Mouse (Mus musculus) heart, embryonic 12.5 days (tissue): ENCODE results near the gene Smim11. TPM values are rescaled to one million over a fixed set of nuclear protein-coding genes. Genes with fewer than 3 reads are reported as not detected.

ENCODE experiments used
- ATAC-seq: fragments of 200-750 bp; cut with Nextera tagmentation; 2 replicates; pipeline ENCODE4 v1.8.0; 2017; ENCODE audit warnings: moderate TSS enrichment, moderate library complexity; ENCODE audit not compliant: insufficient number of reproducible peaks, low FRiP score
- H3K27ac ChIP-seq: fragments of 300-500 bp; sonication (generic); 2 replicates; pipeline ENCODE4 v1.5.1; 2016; ENCODE audit warnings: mild to moderate bottlenecking, moderate library complexity; ENCODE audit not compliant: poor library complexity, severe bottlenecking
- H3K27me3 ChIP-seq: fragments of 300-500 bp; sonication (generic); replicated peaks from 2 replicates; pipeline ENCODE4 v1.6.1; 2016; ENCODE audit warnings: mild to moderate bottlenecking, moderate library complexity
- H3K36me3 ChIP-seq: fragments of 300-500 bp; sonication (generic); 2 replicates; pipeline ENCODE4 v1.6.1; 2016; ENCODE audit warnings: mild to moderate bottlenecking, moderate library complexity
- H3K4me1 ChIP-seq: fragments of 300-500 bp; sonication (generic); replicated peaks from 2 replicates; pipeline ENCODE4 v1.6.1; 2016; ENCODE audit warnings: mild to moderate bottlenecking
- H3K4me2 ChIP-seq: fragments of 300-500 bp; sonication (generic); 2 replicates; pipeline ENCODE4 v1.6.1; 2016; ENCODE audit warnings: mild to moderate bottlenecking, moderate library complexity
- H3K4me3 ChIP-seq: fragments of 300-500 bp; sonication (generic); 2 replicates; pipeline ENCODE4 v1.5.1; 2016; ENCODE audit warnings: mild to moderate bottlenecking
- H3K9ac ChIP-seq: fragments of 300-500 bp; sonication (generic); 2 replicates; pipeline ENCODE4 v1.6.1; 2016; ENCODE audit warnings: mild to moderate bottlenecking, moderate library complexity
- H3K9me3 ChIP-seq: fragments of 300-500 bp; sonication (generic); replicated peaks from 2 replicates; pipeline ENCODE4 v1.6.1; 2016; ENCODE audit warnings: mild to moderate bottlenecking, moderate library complexity
- WGBS: fragments of 180-500 bp; shearing (Covaris S2); methylation state at CpG from one replicate; pipeline ENCODE4 v1.1.7; 2016; 5-methylcytosine and 5-hydroxymethylcytosine counted together
- polyA plus RNA-seq: library from polyadenylated mRNA; unstranded; fragments of >200 nt; fragmentation: Nextera tagmentation; extraction: Ambion mirVana; gene quantifications from 2 replicates; pipeline ENCODE4 v1.2.1, GENCODE M21; 2016

The Smim11 gene
- polyA plus RNA-seq: 121 and 124 TPM in 2 replicates

DNA sequence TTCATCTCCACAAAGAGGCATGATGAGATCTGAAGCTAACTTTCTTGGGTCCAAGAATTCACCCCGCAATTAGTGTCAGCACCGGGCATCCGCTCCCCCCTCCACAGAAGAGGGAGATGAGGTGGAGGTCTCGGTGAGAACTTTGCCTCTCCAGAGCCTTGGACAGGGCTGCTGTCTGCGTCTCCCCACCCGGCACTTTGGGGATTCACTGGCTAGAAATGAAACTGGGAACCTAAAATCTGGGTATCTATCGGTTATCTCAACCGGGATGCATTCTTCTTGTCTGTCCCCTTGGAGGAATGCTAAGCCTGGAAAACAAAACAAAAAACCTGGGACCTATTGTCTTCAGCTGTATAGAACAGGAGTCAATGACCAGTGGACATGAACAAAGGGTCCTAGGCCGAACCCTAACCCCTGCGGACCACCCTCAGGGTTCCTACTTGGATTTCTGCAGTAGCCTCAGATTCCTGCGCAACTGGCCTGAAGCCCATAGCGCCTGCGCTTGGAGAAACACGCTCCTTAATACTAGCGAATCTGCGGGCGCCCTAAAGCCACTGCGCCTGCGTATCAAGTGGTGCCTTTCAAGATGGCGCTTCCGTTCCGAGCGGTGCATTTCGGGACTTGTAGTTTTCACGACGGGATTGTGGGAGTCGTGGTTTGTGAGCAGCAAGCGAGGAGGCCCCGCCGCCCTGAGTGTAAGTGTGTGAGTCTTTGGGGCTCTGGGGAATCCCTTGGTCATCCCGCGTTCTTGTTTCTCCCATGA, at the start of gene Smim11:
TSS of gene Smim11 (plus strand) at position 638 of the 763 bp plus-strand sequence.
- Histone ChIP-seq H3K27me3 (no peaks in the 10 kb centered on the region), H3K27ac (peak within 1 kb of the TSS; percentile 72), H3K9me3 (no peaks in the 10 kb centered on the region), H3K4me1 (peaks cover 16% of the 10 kb centered on the region), H3K36me3 (peaks cover 6% of the 10 kb centered on the region), H3K4me3 (peak within 1 kb of the TSS; percentile 77), H3K9ac (peak within 1 kb of the TSS; percentile 87), H3K4me2 (peak within 1 kb of the TSS; percentile 91)
- WGBS: 9% methylated on average over 32 of the region's 32 CpGs
- ATAC-seq: peak; percentile 90

DNA sequence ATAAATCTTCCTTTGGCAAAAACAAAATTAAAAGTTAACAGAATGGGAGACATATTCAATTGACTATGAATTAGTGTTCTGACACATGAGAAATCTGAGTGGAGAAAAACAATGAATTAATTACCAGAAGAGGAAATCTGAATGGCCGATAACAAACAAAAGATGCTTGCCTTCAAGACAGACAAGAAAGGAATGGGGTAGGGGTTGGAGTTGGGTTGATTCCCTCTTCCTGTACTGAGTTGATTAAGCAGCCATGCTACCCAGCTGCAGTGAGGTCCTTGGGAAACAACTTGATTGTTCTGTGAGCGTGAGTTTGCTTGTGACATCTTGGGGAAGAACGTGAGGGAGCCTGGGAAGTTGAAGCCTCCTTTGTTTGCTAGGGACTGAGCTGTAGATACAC, 46.8 kb upstream of the Smim11 start:
- ATAC-seq: no peak
- H3K9ac ChIP-seq: no peak overlapping the region
- H3K4me3 ChIP-seq: no peak overlapping the region
- H3K4me1 ChIP-seq: peaks cover 5% of the 10 kb centered on the region
- H3K27ac ChIP-seq: no peak overlapping the region
- H3K4me2 ChIP-seq: no peak overlapping the region
- WGBS: 75% methylated on average over 3 of the region's 3 CpGs
- H3K9me3 ChIP-seq: no peaks in the 10 kb centered on the region
- H3K36me3 ChIP-seq: no peaks in the 10 kb centered on the region
- peaks cover 12% of the 10 kb centered on the region; the same call in 1 of the 2 replicates for H3K27me3 ChIP-seq

GRCm38 (mm10) chr16:92267861-92268260, 33.2 kb upstream of the Smim11 start:
- H3K4me1 ChIP-seq: 0 out of 2 replicates have a peak, but pooled peaks cover 3% of the 10 kb centered on the region
- ATAC-seq: no peak
- H3K4me3 ChIP-seq: no peak overlapping the region
- no peaks in the 10 kb centered on the region for H3K36me3 ChIP-seq
- H3K27me3 ChIP-seq: peaks cover 7% of the 10 kb centered on the region; the same call in 1 of the 2 replicates
- H3K9ac ChIP-seq: no peak overlapping the region
- no peak overlapping the region for H3K4me2 ChIP-seq
- no peaks in the 10 kb centered on the region for H3K9me3 ChIP-seq
- H3K27ac ChIP-seq: no peak overlapping the region
- 67% methylated on average over 12 of the region's 12 CpGs for WGBS

DNA sequence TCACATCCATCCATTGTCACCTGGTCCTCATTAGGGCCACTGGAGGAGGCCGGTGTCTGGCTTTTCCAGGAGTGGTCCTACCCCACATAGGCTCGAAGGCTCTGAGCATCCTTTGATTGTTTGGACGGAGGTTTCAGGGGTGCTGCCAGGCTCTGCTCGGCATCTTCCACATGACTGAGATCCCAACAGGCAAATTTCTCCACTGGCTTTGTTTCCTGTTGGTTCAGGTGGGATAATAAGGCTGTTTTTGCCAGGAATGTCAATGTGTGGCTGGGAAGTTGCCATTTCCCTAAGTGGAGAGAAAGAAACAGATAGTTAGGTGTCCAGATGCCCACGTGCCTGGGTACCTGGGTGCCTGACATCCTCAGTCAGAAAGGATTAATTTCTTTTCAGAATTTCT, 26.6 kb upstream of the Smim11 start:
- no peak for ATAC-seq
- H3K36me3 ChIP-seq: no peaks in the 10 kb centered on the region

GRCm38 (mm10) chr16:92275526-92275925, 25.6 kb upstream of the Smim11 start:
- no peaks in the 10 kb centered on the region for H3K36me3 ChIP-seq
- WGBS: 79% methylated on average over 4 of the region's 4 CpGs
- H3K27ac ChIP-seq: no peak overlapping the region
- H3K4me3 ChIP-seq: no peak overlapping the region
- H3K4me1 ChIP-seq: no peaks in the 10 kb centered on the region
- H3K27me3 ChIP-seq: 0 out of 2 replicates have a peak, but pooled peaks cover under 1% of the 10 kb centered on the region
- H3K4me2 ChIP-seq: no peak overlapping the region
- H3K9me3 ChIP-seq: no peaks in the 10 kb centered on the region
- no peak for ATAC-seq
- no peak overlapping the region for H3K9ac ChIP-seq

More for the DNA sequence above, 26.6 kb upstream of the Smim11 start:
- Histone ChIP-seq H3K27me3 (0 out of 2 replicates have a peak, but pooled peaks cover 5% of the 10 kb centered on the region), H3K27ac (no peak overlapping the region), H3K9ac (no peak overlapping the region), H3K4me2 (no peak overlapping the region), H3K4me1 (no peaks in the 10 kb centered on the region), H3K4me3 (no peak overlapping the region), H3K9me3 (no peaks in the 10 kb centered on the region)
- 71% methylated on average over 5 of the region's 5 CpGs for WGBS

- H3K27me3 ChIP-seq: no peaks in the 10 kb centered on the region
- WGBS: 89% methylated on average over 5 of the region's 5 CpGs
- no peak for ATAC-seq
These were observed 18.4 kb upstream of the Smim11 start for GRCm38 (mm10) chr16:92282671-92283070.

GRCm38 (mm10) chr16:92285068-92285467, 16.0 kb upstream of the Smim11 start:
- Histone ChIP-seq H3K4me2 (no peak overlapping the region), H3K9ac (no peak overlapping the region), H3K27ac (no peak overlapping the region), H3K4me1 (peaks cover 4% of the 10 kb centered on the region; the same call in 1 of the 2 replicates), H3K4me3 (no peak overlapping the region), H3K9me3 (0 out of 2 replicates have a peak, but pooled peaks cover 2% of the 10 kb centered on the region), H3K27me3 (no peaks in the 10 kb centered on the region), H3K36me3 (no peaks in the 10 kb centered on the region)
- 25% methylated on average over 10 of the region's 10 CpGs for WGBS
- ATAC-seq: no peak

More at GRCm38 (mm10) chr16:92282671-92283070, 18.4 kb upstream of the Smim11 start:
- Histone ChIP-seq H3K9ac (no peak overlapping the region), H3K27ac (no peak overlapping the region), H3K36me3 (no peaks in the 10 kb centered on the region), H3K4me1 (peaks cover 4% of the 10 kb centered on the region; the same call in 1 of the 2 replicates), H3K4me3 (no peak overlapping the region), H3K4me2 (no peak overlapping the region), H3K9me3 (no peaks in the 10 kb centered on the region)

- no peak for ATAC-seq
- no peak overlapping the region for H3K9ac ChIP-seq
- 13% methylated on average over 7 of the region's 7 CpGs for WGBS
These were observed 14.5 kb upstream of the Smim11 start for GRCm38 (mm10) chr16:92286609-92287008.

DNA sequence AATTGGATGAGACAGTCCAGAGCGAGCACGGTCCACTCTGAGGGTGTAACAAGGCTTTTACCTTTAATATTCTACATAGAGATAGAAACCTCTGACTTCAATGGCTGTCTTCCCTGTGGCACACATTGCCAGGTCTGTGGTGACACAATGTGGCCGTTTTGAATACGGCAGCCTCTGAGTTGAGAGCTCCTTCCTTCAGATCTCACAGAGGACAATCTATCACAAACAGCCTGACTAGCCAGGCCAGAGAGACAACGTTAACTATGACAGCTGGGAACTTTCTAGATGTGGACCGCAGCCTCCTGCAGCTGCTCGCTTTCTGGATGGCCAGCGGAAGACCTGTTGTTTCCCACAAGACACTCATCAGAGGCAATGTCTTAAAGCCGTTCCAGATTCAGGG, 12.3 kb upstream of the Smim11 start:
- ATAC-seq: no peak

More at GRCm38 (mm10) chr16:92286609-92287008, 14.5 kb upstream of the Smim11 start:
- Histone ChIP-seq H3K36me3 (no peaks in the 10 kb centered on the region), H3K27me3 (no peaks in the 10 kb centered on the region), H3K4me1 (peaks cover 4% of the 10 kb centered on the region; the same call in 1 of the 2 replicates), H3K4me3 (no peak overlapping the region), H3K4me2 (no peak overlapping the region), H3K9me3 (0 out of 2 replicates have a peak, but pooled peaks cover 2% of the 10 kb centered on the region), H3K27ac (no peak overlapping the region)

DNA sequence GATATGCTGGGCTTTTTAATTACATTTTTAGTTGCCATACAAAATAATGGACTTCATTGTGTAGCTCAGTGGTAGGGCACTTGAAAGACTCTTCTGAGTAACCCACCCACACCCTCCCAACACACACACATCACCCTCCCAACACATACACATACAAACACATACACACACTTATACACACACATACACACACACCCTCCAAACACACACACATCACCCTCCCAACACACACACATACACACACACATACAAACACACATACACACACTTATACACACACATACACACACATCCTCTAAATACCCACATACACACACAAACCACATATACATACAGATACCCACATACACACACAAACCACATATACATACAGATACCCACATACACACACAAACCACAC, 11.0 kb upstream of the Smim11 start:
- 0 out of 2 replicates have a peak, but pooled peaks cover 2% of the 10 kb centered on the region for H3K9me3 ChIP-seq
- H3K4me3 ChIP-seq: no peak overlapping the region
- H3K27ac ChIP-seq: no peak overlapping the region
- no peak overlapping the region for H3K4me2 ChIP-seq
- H3K27me3 ChIP-seq: no peaks in the 10 kb centered on the region
- ATAC-seq: no peak
- H3K36me3 ChIP-seq: no peaks in the 10 kb centered on the region
- no peak overlapping the region for H3K9ac ChIP-seq
- H3K4me1 ChIP-seq: peaks cover 5% of the 10 kb centered on the region

More for the DNA sequence above, 12.3 kb upstream of the Smim11 start:
- Histone ChIP-seq H3K4me3 (no peak overlapping the region), H3K4me1 (peaks cover 4% of the 10 kb centered on the region; the same call in 1 of the 2 replicates), H3K27me3 (no peaks in the 10 kb centered on the region), H3K27ac (no peak overlapping the region), H3K9me3 (0 out of 2 replicates have a peak, but pooled peaks cover 2% of the 10 kb centered on the region), H3K36me3 (no peaks in the 10 kb centered on the region), H3K4me2 (no peak overlapping the region), H3K9ac (no peak overlapping the region)
- 80% methylated on average over 9 of the region's 9 CpGs for WGBS

- no peak within 1 kb of the TSS for H3K27ac ChIP-seq
- no peaks in the 10 kb centered on the region for H3K27me3 ChIP-seq
- no peak within 1 kb of the TSS for H3K9ac ChIP-seq
- ATAC-seq: no peak
- no peak within 1 kb of the TSS for H3K4me2 ChIP-seq
- H3K4me3 ChIP-seq: no peak within 1 kb of the TSS
- H3K9me3 ChIP-seq: 0 out of 2 replicates have a peak, but pooled peaks cover 2% of the 10 kb centered on the region
- WGBS: 68% methylated on average over 10 of the region's 10 CpGs
- peaks cover 12% of the 10 kb centered on the region for H3K4me1 ChIP-seq
- no peaks in the 10 kb centered on the region for H3K36me3 ChIP-seq
These were observed 9.0 kb upstream of the Smim11 start, which contains the start of gene Kcne2 for GRCm38 (mm10) chr16:92292101-92292500. Gene Kcne2 (plus strand): TSS chr16:92292389.
